Mouse (Mus musculus) cerebellum, adult 9-10 months (tissue): ENCODE measurements around the gene Plin5.
A peak's percentile ranks its signal among the peaks of the same experiment; 100 is the strongest.
"Not testable (repeated sequence)": the region's sequence is repeated elsewhere in the genome, so short reads cannot be mapped to it uniquely, and the experiment has no call there.

Experiments
- DNase-seq: peaks from one replicate; pipeline ENCODE4 v3.0.0; 2022

Plin5 gene

GRCm38 (mm10) chr17:56106436-56106835 lies 11.0 kb downstream of the Plin5 start:
- not testable (repeated sequence) for DNase-seq

DNA sequence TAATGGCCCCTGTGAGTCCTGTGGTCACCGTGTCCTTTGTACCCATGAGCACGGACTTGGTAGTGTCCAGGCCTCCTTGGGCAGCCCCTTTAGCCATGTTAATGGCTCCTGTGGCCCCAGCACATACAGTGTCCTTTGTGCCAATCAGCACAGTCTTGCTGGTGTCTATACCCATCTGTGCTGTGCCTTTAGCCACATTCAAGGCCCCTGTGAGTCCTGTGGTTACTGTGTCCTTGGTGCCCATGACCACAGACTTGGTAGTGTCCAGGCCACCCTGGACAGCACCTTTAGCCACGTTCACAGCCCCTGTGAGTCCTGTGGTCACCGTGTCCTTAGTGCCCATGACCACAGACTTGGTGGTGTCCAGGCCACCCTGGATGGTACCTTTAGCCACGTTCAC lies 12.6 kb downstream of the Plin5 start:
- DNase-seq, result not testable (repeated sequence)

DNA sequence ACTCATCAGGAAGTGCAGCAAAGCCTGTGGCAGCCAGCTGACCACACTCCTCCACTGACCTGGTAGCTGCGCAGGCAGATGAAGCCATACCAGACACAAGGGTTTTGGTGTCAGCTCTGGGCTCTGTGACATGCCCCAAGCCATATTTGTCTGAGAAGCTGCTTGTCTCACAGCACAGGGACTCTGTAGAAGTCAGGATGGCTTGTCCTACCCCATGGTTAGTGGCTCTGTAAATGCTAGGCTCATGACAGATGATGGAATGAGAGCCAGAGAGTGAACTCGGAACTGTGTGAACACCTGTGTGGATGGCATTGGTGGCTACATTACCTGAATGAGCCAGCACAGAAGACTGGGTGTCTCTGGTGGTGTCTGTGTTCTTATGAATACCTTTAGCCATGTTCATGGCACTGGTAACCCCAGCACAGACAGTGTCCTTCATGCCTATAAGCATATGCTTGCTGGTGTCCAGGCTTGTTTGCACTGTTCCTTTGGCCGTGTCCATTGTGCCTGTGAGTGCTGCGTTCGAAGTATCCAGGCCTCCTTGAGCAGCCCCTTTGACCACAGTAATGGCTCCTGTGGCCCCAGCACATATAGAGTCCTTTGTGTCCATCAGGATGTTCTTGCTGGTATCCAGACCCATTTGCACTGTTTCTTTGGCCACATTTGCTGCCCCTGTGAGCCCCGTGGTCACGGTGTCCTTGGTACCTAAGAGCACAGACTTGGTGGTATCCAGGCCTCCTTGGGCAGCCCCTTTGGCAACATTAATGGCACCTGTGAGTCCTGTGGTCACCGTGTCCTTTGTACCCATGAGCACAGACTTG lies 13.7 kb downstream of the Plin5 start:
- DNase-seq, result no peak

- DNase-seq, result no peak
These were observed 14.5 kb downstream of the Plin5 start for GRCm38 (mm10) chr17:56102927-56103326.

DNA sequence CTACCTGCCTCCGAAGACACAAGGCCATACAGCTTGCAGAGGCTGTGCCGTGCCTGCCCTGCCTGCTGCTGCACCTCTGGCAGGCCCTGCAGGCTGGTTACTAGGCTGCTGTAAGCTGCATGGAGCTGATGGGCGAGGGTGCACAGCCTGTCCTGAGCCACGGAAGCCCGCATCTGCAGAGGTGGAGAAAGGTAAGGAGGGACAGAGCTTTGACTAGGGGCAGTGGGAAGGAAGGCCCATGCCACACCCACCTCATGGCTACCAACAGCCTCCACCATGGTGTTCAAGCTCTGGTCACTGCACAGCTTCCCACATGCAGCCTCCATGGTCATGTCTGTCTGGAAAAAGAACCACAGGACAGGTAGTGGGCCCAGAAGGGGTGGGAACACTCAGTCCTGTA lies 15.2 kb downstream of the Plin5 start:
- DNase-seq, result no peak

GRCm38 (mm10) chr17:56100811-56101210 lies 16.6 kb downstream of the Plin5 start:
- no peak for DNase-seq

- DNase-seq, result no peak
These were observed 18.5 kb downstream of the Plin5 start for GRCm38 (mm10) chr17:56098711-56099572.

GRCm38 (mm10) chr17:56098180-56098579 lies 19.2 kb downstream of the Plin5 start:
- DNase-seq, result no peak

DNA sequence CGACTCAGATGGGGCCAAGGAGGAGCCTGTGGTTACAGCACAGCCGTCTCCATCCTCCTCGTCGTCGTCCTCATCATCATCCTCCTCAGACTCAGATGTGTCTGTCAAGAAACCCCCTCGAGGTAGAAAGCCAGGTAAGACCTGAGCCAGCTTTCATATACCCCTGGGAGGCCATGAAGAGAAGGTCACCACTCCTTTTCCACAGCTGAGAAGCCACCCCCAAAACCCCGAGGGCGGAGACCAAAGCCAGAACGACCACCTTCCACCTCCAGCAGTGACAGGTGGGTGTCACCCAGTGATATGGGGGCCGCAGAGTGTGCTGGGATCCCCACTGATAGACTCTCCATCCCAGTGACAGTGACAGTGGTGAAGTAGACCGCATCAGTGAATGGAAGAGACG lies 20.5 kb downstream of the Plin5 start:
- DNase-seq, result no peak

DNA sequence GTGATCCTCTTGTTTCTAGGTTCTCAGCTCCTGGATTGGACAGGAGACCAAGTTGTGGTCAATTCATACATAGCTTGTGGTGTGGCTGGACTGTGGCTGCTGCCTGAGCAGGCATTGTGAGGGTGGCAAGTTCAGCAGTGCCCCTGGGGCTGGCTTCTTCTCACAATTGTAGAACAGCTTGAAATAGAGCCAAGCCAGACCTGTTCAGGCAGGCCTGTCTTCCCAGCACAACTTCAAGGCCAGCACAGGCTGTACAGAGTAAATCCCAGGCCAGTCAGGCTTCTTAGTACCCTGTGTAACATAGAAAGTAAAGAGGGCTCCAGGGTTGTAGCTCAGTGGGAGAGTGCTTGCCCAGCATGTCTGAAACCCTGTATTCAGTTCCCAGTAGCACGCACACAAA lies 24.6 kb downstream of the Plin5 start:
- DNase-seq, result no peak

DNA sequence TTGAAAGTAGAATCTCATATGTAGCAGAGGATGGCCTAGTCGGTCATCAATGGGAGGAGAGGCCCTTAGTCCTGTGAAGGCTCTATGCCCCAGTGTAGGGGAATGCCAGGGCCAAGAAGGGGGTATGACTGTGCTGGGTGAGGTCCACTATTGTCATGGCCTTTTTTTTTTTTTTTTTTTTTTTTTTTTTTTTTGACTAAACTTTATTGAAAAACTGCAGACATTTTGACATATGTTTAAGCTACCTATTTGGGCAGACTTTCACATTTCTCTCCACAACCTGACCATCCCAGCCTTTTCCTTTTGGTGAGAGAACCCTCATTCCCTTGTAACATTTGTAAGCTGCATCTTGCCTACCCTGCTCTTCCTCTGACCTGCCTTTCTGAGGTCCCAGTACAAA lies 25.1 kb downstream of the Plin5 start:
- DNase-seq, result no peak

GRCm38 (mm10) chr17:56080781-56081585 lies 36.4 kb downstream of the Plin5 start:
- peak; percentile 55 for DNase-seq

DNA sequence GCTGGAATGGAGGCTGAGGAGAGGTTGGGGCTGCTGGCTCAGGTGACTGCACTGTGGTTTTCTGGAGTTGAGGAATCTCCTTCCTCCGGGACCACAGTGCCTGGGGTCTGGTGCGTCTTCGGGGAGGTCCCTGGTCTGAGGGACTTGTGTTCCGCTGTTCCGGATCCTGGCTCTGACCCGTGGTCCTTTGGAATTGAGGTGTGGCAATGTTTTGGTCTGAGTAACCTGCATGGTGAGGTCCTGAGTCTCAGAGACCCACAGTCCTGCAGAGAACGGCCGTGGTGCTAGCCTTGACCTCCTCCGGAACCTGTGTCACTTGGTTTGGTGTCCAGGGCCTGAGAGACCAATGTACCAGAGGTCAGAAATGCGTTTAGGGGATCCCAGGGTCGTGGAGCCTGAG lies 37.5 kb downstream of the Plin5 start:
- peak; percentile 71 for DNase-seq

- peak; percentile 100 for DNase-seq
These were observed 38.3 kb downstream of the Plin5 start, which contains the start of gene Hdgfl2 for GRCm38 (mm10) chr17:56078880-56079795. Gene Hdgfl2 (plus strand): TSS chr17:56079634.

DNA sequence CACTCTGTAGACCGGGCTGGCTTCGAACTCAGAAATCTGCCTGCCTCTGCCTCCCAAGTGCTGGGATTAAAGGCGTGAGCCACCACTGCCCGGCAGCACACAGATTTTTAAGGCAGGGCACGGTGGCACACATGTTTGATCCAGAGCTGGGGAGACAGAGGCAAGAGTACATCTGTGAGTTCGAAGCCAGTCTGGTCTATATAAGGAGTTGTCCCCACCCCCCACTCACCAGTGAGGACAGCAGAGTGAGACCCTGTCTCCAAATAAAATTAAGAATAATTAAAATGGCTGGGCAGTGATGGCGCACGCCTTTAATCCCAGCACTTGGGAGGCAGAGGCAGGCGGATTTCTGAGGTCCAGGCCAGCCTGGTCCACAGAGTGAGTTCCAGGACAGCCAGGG lies 39.0 kb downstream of the Plin5 start:
- peak; percentile 82 for DNase-seq

DNA sequence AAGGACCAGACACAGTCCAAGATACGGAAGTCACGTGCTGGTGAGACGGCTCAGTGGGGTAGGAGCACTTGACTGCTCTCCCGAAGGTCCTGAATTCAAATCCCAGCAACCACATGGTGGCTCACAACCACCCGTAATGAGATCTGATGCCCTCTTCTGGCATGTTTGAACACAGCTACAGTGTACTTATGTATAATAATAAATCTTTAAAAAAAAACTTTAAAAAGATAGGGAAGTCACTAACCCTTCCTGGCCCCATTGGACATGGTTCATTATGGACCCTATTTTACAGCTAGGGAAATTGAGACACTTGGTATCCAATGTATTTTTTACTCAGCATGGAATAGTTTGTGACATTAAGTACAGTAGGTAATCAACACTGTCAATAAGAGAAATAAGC lies 39.9 kb downstream of the Plin5 start:
- peak; percentile 58 for DNase-seq

DNA sequence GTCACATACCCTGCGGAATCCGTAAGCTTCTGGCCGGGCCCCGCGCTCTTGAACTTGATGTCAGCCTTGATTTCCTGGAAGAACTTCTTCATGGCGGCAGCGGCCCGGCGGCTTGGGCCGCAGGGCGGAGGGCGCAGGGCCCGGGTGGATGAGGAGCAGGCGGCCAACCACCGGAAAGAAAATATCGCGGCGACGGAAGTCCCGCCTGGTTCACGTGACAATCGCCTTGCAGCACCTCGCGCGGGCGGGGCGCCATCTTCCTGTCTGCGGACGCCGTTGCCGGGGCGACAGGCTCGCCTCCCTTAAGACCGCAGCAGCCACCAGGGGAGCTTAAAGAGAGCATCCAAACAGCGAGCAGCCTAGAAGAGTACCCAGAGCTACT lies 42.6 kb downstream of the Plin5 start, which contains the start of gene Ubxn6:
TSS of gene Ubxn6 (minus strand) at position 202 of the 382 bp plus-strand sequence.
- DNase-seq, result peak; percentile 95

GRCm38 (mm10) chr17:56074097-56074826 lies 43.1 kb downstream of the Plin5 start:
- no peak for DNase-seq

DNA sequence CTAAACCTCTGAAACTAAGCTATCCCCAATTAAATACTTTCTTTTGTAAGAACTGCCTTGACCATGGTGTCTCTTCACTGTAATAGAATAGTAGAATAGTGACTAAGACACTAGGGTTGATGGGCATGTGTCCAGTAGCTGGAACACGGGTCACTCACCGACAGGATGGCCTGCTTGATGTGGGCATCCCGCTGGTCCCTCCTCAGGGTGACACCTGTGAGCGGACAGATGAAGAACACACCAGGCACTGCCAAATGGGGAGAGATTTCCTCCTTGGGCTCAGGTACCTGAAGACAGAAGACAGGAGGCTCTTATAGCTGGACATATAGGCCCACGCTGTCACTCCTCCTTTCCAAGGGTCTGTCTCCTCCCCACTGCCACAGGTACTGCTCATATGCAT lies 45.2 kb downstream of the Plin5 start:
- DNase-seq, result no peak

GRCm38 (mm10) chr17:56071126-56071525 lies 46.3 kb downstream of the Plin5 start:
- no peak for DNase-seq

DNA sequence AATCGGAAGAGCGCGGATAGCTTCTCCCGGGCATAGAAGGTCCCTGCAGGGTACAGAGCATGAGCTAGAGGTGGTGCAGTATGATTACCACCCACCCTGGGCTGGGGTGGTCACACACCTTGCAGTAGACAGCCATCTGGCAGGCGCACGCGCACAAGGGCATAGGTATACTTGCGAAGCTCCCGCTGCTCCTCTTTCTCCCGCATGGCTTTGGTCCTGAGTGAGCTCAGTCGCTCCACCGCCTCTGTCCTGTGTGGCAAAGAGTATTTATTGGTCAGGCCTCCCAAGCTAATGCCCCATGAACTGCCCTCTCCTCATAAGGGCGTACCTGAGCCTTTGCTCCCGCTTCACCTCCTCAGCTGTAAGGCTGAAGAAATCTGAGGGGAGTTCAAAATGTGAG lies 48.3 kb downstream of the Plin5 start:
- no peak for DNase-seq
